Mouse (Mus musculus) gastrocnemius, postnatal 14 days (tissue): Measurements from ENCODE around the gene Svop. TPM values are rescaled to one million over a fixed set of nuclear protein-coding genes. Genes with fewer than 3 reads are reported as not detected.
A peak's percentile ranks its signal among the peaks of the same experiment; 100 is the strongest.

Experiments used
- DNase-seq: peaks from one replicate; pipeline ENCODE4 v3.0.0; 2021; ENCODE audit warnings: mixed read lengths
- intact Hi-C: fragments of 180-260 bp; cut with DNase I; formaldehyde crosslinking; loops from one replicate; pipeline ENCODE4 v1.15.1; 2025; ENCODE audit warnings: low total_unique reads
- total RNA-seq, 2 experiments: library from RNA; stranded (reverse); gene quantifications; 2 replicates each; pipeline ENCODE4 v1.2.3; 2021

The Svop gene
- total RNA-seq, 2 experiments from 2014 or later = not detected

- DNase-seq = no peak
- intact Hi-C loops = loop anchor here (10.0 kb wide), 1 partner anchor 530 kb away; no protein-coding TSS in a partner anchor
Observed at GRCm38 (mm10) chr5:114015121-114015520, 76.2 kb downstream of the Svop start.

GRCm38 (mm10) chr5:114009049-114009448 is 82.3 kb downstream of the Svop start:
- intact Hi-C loops = no loop called here
- DNase-seq = no peak

GRCm38 (mm10) chr5:114007753-114008453 is 83.5 kb downstream of the Svop start:
- intact Hi-C loops = no loop called here
- no peak for DNase-seq

- intact Hi-C loops = no loop called here
- no peak for DNase-seq
Observed at GRCm38 (mm10) chr5:114006974-114007373, 84.4 kb downstream of the Svop start.

- intact Hi-C loops = no loop called here
Observed at GRCm38 (mm10) chr5:114005100-114005499, 86.3 kb downstream of the Svop start.

GRCm38 (mm10) chr5:114004573-114004972 is 86.8 kb downstream of the Svop start:
- intact Hi-C loops = no loop called here
- DNase-seq = no peak

More at GRCm38 (mm10) chr5:114005100-114005499, 86.3 kb downstream of the Svop start:
- DNase-seq = no peak

- no peak for DNase-seq
- intact Hi-C loops = no loop called here
Observed at GRCm38 (mm10) chr5:114003542-114003941, 87.8 kb downstream of the Svop start, which contains the start of gene Dao. TSS of gene Dao (plus strand) at chr5:114003703.

GRCm38 (mm10) chr5:113999382-113999781 is 92.0 kb downstream of the Svop start:
- DNase-seq = no peak
- intact Hi-C loops = no loop called here

GRCm38 (mm10) chr5:113996458-113996857 is 94.9 kb downstream of the Svop start:
- no peak for DNase-seq
- intact Hi-C loops = no loop called here

GRCm38 (mm10) chr5:113993487-113994465 is 97.6 kb downstream of the Svop start, which contains the start of gene Ssh1:
TSS of gene Ssh1 (minus strand) at chr5:113993894.
- DNase-seq = peak; percentile 92
- intact Hi-C loops = no loop called here

GRCm38 (mm10) chr5:113993031-113993486 is 98.3 kb downstream of the Svop start:
- intact Hi-C loops = no loop called here
- peak; percentile 64 for DNase-seq

- intact Hi-C loops = no loop called here
- peak; percentile 54 for DNase-seq
Observed at GRCm38 (mm10) chr5:113992339-113992831, 99.0 kb downstream of the Svop start.

- intact Hi-C loops = no loop called here
- DNase-seq = no peak
Observed at GRCm38 (mm10) chr5:113991141-113991540, 100.2 kb downstream of the Svop start.

- intact Hi-C loops = no loop called here
- no peak for DNase-seq
Observed at GRCm38 (mm10) chr5:113990593-113990992, 100.8 kb downstream of the Svop start.

- intact Hi-C loops = no loop called here
Observed at GRCm38 (mm10) chr5:113989437-113990024, 101.8 kb downstream of the Svop start.

GRCm38 (mm10) chr5:113986182-113986961 is 105.0 kb downstream of the Svop start:
- intact Hi-C loops = no loop called here
- DNase-seq = peak; percentile 77

More at GRCm38 (mm10) chr5:113989437-113990024, 101.8 kb downstream of the Svop start:
- no peak for DNase-seq

- DNase-seq = no peak
- intact Hi-C loops = no loop called here
Observed at GRCm38 (mm10) chr5:113985737-113986136, 105.6 kb downstream of the Svop start.

- intact Hi-C loops = no loop called here
- no peak for DNase-seq
Observed at GRCm38 (mm10) chr5:113984025-113984740, 107.2 kb downstream of the Svop start.
